Mouse (Mus musculus): ENCODE data around the gene Sfrp5. TPM values are rescaled to one million over a fixed set of nuclear protein-coding genes. Genes with fewer than 3 reads are reported as not detected.
A peak's percentile ranks its signal among the peaks of the same experiment; 100 is the strongest.

The Sfrp5 gene
- total RNA-seq, 2 experiments from 2014 or later, result not detected

DNA sequence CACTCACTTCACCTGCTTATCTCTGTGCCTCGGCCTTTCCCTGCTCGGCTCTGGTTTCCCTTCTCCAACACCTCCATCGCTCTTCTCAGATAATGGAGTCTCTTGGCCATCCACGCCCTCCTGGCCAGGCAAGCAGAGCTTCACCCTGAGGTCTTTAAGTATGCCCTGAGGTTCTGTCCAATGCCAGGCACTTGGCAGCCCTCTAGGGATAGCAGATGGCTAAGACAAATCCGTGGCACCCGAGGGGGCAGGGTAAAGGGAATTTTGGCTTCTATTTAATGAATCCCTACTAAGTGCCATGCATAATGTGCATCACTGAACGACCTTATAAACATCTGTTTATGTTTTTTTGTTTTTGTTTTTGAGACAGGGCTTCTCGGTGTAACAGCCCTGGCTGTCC is 415 bp upstream of the Sfrp5 start:
- no peak for ATAC-seq (replicated peaks; ENCODE audit: poor library complexity)

- no peak for ATAC-seq (replicated peaks; ENCODE audit: poor library complexity)
Measured at GRCm38 (mm10) chr19:42198026-42198425, 4.0 kb downstream of the Sfrp5 start.

- ATAC-seq (replicated peaks; ENCODE audit: poor library complexity), result no peak
Measured at GRCm38 (mm10) chr19:42197066-42197465, 5.0 kb downstream of the Sfrp5 start.

DNA sequence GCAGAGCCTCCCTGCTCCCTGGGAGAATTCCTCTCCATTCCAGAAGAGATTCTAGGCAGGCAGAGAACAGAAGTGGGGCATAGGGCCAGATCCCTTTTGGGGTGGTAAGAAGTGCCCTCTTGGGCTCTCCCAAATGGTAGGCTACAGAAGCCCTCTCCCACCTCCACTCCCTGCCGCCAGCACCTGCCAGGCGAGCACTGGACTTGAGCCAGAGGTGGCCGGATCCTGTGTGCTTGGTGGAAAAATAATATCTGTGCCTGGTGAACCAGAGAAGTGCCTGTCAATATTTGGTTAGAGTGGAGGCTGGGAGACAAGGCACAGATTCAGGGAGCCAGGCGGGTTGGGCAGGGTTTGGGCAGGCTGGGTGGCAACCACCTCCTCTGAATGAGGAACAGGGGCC is 5.7 kb downstream of the Sfrp5 start:
- ATAC-seq (replicated peaks; ENCODE audit: poor library complexity), result no peak

DNA sequence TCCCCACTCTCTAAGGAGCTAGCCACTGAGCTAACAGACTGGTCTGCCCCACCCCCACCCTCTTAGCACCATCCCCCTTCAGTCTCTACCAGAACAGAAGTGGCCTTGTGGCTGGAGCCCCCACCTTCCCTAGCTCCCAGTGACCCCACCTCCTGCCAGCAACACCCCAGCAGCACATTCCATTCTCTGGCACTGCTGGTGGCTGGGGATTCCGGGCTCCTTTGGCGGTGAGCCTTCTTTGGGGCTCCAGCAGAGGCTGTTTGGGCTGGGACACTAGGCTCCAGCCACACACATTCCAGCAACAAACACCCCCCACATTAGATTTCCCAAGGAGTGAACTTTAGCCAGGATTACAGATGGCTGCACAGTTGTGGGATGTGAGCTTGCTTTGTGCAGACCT is 8.7 kb downstream of the Sfrp5 start:
- ATAC-seq (replicated peaks; ENCODE audit: poor library complexity), result no peak

GRCm38 (mm10) chr19:42190494-42190893 is 11.6 kb downstream of the Sfrp5 start:
- peak; percentile 82 for ATAC-seq (replicated peaks; ENCODE audit: poor library complexity)

GRCm38 (mm10) chr19:42189735-42190134 is 12.3 kb downstream of the Sfrp5 start:
- peak; percentile 55 for ATAC-seq (replicated peaks; ENCODE audit: poor library complexity)

DNA sequence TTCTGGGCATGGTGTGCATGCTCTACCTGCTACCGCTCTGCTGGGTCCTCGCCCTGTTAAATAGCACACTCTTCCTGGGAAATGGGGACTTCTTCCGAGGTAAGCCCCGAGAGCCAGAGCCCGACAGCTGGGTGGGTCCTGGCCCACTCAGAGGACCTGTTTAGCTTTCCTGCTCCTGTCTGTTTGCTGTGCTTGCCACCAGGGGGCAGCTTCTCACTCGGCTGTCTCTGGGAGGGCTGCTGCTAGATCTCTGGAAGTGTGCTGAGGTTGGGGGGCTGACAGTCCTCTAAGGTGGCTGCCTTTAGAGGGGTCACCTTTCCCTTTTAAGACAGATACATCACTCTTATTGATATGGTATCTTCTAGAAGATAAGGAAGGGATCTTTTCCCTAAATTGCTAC is 19.4 kb downstream of the Sfrp5 start:
- peak; percentile 55 for ATAC-seq (replicated peaks; ENCODE audit: poor library complexity)

DNA sequence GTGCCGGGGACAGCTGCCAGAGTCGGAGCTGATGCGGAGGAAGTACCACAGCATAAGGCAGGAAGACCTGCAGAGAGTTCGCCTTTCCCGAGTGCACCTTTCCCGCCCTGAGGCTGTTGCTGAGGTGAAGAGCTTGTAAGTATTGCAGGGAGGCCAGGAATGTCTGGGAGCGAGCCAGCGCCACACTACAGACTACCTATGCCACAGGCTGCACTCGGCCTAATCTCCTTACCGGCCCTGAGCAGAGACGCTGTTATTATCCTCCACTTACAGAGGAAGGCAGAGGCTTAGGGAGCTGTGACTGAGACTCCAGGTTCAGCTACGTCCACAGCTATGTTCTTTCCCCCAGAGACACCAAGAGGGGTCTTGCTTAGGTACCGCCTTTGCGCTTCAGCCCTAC is 22.7 kb downstream of the Sfrp5 start:
- ATAC-seq (replicated peaks; ENCODE audit: poor library complexity), result no peak

- ATAC-seq (replicated peaks; ENCODE audit: poor library complexity), result peak; percentile 53
Measured at GRCm38 (mm10) chr19:42177461-42177860, 24.6 kb downstream of the Sfrp5 start.

GRCm38 (mm10) chr19:42176841-42177240 is 25.2 kb downstream of the Sfrp5 start:
- peak; percentile 92 for ATAC-seq (replicated peaks; ENCODE audit: poor library complexity)

DNA sequence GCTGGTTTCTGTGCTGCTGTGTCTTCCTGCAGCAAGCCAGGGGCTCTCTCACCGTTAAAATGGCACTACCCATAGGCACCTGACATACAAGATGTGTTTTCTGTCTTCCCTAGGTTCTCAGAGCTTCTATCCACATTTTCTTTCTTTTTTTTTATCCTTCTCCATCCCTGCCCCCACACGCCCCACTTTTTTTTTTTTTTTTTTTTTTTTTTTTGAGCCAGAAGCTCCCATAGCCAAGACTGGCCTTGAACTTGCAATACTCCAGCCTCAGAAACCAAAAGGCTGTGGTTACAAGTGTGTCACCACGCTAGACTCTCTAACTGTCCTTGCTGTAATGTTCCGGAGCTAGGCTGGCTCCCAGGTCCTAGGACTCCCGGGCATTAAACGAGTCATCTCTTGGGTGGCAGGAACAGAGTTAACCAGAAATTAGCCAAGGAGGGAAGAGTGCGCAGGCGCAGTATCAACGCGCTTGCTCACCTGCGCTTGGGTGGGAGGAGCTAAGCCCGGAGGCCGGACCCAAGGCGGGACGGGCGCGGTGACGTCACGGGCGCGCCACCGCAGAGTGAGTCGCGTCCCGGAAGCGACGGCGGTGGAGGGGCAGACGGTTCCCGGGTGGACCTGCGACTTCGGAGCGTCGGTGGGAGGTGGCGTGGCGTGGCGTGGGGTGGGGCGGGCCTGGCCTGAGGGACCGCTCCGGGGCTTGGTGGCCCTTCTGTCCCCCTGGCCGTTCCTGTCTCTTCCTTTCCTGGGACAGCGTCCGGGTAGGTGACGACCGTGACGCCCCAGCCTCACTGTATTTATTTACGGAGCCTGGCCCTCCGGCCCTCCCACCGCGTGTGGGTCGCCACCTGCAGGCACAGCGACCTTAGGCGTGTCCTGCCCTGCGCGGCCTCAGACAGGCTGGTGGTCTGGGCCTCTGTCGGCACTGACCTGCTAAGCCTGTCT is 31.8 kb downstream of the Sfrp5 start:
- ATAC-seq (replicated peaks; ENCODE audit: poor library complexity), result peak; percentile 84

DNA sequence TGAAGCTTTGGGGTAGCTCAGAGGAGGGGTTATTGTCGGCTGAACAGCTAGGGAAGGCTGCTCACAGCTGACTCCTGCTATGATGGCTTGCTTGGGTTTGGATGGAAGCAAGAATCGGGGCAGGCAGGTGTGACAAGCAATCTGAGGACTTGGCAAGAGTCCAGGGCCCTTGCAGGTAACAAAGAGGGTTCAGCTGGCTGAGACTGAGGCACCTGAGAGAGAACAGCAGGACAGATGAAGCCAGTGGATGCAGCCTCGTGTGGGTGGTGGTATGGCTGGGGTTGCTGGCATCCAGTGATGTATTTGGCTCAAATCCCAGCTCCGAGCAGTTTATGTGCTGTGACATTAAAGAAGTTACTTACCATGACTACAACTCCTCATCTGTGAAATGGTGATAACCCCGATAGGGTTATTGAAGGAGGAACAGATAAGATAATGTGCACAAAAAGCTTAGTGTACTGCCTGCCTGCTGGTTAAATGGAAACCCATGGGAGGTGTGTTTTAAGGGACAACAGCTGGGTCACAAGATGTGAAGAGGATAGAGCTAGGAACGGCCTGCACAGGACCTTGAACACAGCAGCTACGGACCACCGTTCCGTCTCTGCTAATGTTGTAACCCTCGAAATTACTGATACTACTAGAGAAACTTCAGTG is 32.6 kb downstream of the Sfrp5 start:
- peak; percentile 55 for ATAC-seq (replicated peaks; ENCODE audit: poor library complexity)

DNA sequence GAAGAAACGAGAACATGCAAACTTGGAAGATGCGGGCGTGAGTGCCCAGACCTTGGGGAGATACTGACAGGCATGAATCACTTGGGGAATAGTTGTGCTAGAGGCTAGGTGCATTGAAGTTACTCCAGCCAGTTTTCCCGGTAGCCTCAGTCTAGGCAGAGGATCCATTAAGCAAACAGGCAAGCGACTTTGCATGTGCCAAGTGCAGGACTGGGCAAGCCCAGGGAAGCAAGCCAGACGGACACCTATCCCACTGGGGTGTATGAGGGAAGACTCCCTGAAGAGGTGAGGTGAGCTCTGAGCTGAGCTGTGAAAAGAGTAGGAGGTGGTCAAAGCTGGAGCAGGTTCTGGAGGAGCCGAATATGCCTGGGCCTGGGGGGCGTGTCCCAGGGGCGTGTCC is 34.6 kb downstream of the Sfrp5 start:
- no peak for ATAC-seq (replicated peaks; ENCODE audit: poor library complexity)

DNA sequence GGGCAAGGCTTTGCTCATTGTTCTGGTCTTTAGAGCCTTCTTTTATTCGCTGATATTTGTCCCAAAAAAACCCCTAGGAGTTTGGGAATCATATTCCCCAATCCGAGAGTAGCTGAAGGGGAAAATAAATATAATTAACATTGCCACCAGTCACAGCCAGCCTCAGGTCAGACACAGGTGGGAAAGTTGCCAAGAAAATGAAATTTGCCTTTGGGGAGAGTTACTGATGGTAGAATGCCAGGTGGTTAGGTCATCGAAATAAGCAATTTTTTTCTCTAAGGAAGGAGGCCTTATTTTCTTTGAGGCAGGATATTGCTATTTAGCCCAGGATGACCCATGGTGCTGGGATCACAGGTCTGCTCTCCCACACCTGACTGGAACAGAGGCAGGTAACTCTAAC is 35.3 kb downstream of the Sfrp5 start:
- ATAC-seq (replicated peaks; ENCODE audit: poor library complexity), result no peak

- ATAC-seq (replicated peaks; ENCODE audit: poor library complexity), result peak; percentile 38
Measured at GRCm38 (mm10) chr19:42166130-42166529, 35.9 kb downstream of the Sfrp5 start.

- no peak for ATAC-seq (replicated peaks; ENCODE audit: poor library complexity)
Measured at GRCm38 (mm10) chr19:42164188-42164587, 37.9 kb downstream of the Sfrp5 start.

GRCm38 (mm10) chr19:42163764-42164163 is 38.3 kb downstream of the Sfrp5 start, which contains the start of gene Zfyve27:
TSS of gene Zfyve27 (plus strand) at chr19:42163951.
- no peak for ATAC-seq (replicated peaks; ENCODE audit: poor library complexity)

DNA sequence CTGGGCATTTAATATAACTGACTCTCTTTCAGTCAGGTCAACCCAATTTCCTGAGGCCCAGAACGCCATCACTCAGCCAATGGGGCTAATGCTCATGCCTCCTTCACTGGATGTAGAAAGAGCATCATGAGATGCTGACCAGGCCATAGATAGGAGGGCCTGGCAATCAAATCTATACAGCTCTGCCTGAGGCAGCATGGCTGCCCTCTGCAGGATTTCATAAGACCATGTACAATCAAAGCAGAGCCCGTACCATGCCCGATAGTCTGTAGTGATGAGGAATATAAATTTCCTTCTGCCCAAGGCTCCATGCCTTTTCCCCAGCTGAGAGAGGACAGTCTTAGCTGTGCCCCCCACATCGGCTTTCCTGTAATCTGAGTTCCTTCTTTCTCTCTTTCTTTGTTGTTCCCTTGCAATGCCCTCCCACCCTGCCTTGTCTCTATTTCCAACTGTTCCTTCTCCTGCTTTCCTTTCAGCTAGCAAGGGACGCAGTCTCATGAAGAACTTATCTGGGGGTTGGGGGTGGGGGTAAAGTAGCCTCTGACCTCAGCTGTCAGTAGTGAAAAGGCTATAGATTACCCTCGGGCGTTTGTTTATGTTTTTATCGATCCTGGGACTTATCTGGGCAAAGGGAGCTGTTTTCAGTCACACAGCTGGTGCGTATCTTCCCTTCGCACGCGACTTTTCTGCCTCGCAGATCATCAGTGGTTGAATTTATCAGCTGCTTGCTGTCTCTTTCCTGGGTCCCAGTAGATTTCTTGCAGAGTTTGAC is 43.6 kb downstream of the Sfrp5 start:
- peak; percentile 52 for ATAC-seq (replicated peaks; ENCODE audit: poor library complexity)

DNA sequence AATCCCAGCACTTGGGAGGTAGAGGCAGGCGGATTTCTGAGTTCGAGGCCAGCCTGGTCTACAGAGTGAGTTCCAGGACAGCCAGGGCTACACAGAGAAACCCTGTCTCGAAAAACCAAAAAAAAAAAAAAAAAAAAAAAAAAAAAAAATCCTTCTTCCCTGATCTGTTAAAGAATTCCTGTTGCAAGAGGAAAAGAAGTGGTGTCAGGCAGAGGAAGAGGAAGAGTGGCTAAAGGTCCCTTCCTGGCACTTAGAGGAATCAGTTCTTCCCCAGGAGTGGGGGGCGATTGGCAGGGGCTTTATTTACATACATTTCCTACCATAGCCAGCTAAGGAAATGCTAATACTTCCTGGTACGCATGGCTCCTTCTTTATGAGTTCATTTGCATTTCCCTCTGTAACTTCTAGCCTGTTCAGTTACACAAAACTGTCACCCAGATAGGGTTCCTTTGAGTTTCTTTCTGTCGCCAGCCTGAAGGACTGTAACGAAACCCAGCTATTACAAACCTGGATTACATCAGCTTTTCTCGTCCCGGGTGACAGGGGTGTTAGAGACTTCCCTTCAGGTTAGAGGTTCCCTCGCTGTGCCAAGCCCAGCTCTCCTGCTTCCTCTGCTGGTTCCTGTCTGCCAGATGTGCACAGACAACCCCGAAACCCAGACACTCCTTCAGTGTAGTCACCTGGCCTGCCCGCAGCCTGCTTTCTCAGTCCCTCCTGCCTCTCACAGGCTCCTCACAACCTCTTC is 44.4 kb downstream of the Sfrp5 start:
- peak; percentile 85 for ATAC-seq (replicated peaks; ENCODE audit: poor library complexity)

DNA sequence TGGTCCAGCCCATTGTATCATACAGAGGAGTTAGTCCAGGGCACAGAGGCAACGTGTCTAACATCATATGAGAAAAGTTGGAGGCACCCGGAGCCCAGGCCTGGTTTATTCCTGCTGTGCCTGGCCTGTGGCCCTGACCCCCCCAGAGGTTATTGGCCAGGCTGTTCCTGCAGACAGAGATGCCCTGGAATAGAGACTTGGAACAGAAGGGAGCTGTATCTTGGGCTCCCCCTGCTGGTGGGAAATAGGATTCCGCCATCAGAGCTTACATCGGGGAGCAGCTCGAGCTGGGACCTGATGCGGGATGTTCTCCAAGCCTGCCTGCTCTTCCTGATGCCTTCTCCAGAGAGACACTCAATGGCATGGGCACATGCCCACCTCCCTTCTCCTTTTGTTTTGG is 50.1 kb downstream of the Sfrp5 start:
- ATAC-seq (replicated peaks; ENCODE audit: poor library complexity), result peak; percentile 71

Measured in megakaryocyte progenitor cell, adult 5-6 weeks (primary cell).